Mouse (Mus musculus) ES-E14 (cell line): ENCODE measurements at regions not wholly inside any gene's neighbourhood (a gene's known extent, or its start where the extent isn't known, plus 50 kb on each side); places are given as distances from the start of the nearest gene placed in this dataset.

Experiments used
- DNase-seq: peaks from one replicate; pipeline ENCODE4 v3.0.0-alpha.2; 2013; ENCODE audit warnings: low read depth, low spot score
- H3K27ac ChIP-seq: 2 replicates; pipeline ENCODE4 v1.5.1; 2012; ENCODE audit warnings: low read depth, mild to moderate bottlenecking, low read length, moderate library complexity, mixed read lengths; ENCODE audit not compliant: poor library complexity, insufficient read depth, severe bottlenecking
- H3K36me3 ChIP-seq: 2 replicates; pipeline ENCODE4 v1.6.1; 2012; ENCODE audit warnings: mild to moderate bottlenecking, low read length, moderate library complexity, mixed read lengths; ENCODE audit not compliant: control insufficient read depth, poor library complexity, insufficient read depth, severe bottlenecking
- H3K4me1 ChIP-seq, 2 experiments: fragments of 150-350 bp in 1 of 2; sonication (generic) in 1 of 2; 2 replicates each; pipeline ENCODE4 v1.6.1; 2012; ENCODE audit warnings: low read length in 2 of 2, mild to moderate bottlenecking in 1 of 2, mixed read lengths in 1 of 2; ENCODE audit not compliant: control insufficient read depth in 2 of 2, insufficient read depth in 2 of 2, poor library complexity in 1 of 2
- H3K4me3 ChIP-seq, 2 experiments: fragments of 150-350 bp in 1 of 2; sonication (generic) in 1 of 2; 2 replicates each; pipeline ENCODE4 v1.5.1; 2012; ENCODE audit warnings: low read length in 2 of 2, low read depth in 1 of 2, mild to moderate bottlenecking in 1 of 2, mixed read lengths in 1 of 2; ENCODE audit not compliant: insufficient read depth in 1 of 2, poor library complexity in 1 of 2, severe bottlenecking in 1 of 2
- H3K9ac ChIP-seq: 2 replicates; pipeline ENCODE4 v1.6.1; 2012; ENCODE audit warnings: low read depth, mild to moderate bottlenecking, low read length, mixed read lengths; ENCODE audit not compliant: poor library complexity, insufficient read depth, severe bottlenecking
- H3K9me3 ChIP-seq: fragments of 150-350 bp; sonication (generic); 2 replicates; pipeline ENCODE4 v1.6.1; 2012; ENCODE audit warnings: low read depth, mild to moderate bottlenecking, low read length; ENCODE audit not compliant: control insufficient read depth, insufficient read depth
- CHD2 ChIP-seq: IDR thresholded peaks from 2 replicates; pipeline ENCODE4 v1.6.1; 2014; ENCODE audit warnings: mild to moderate bottlenecking, low read depth, low read length, inconsistent platforms
- HCFC1 ChIP-seq: IDR thresholded peaks from 2 replicates; pipeline ENCODE4 v1.6.1; 2012; ENCODE audit warnings: low read length, inconsistent platforms, borderline replicate concordance; ENCODE audit not compliant: insufficient read depth
- MAFK ChIP-seq: IDR thresholded peaks from 2 replicates; pipeline ENCODE4 v1.6.1; 2014; ENCODE audit warnings: mild to moderate bottlenecking, low read depth, low read length, inconsistent platforms; ENCODE audit not compliant: insufficient read depth
- ZC3H11A ChIP-seq: IDR thresholded peaks from 2 replicates; pipeline ENCODE4 v1.6.1; 2012; ENCODE audit warnings: low read depth, mild to moderate bottlenecking, inconsistent platforms, low read length, borderline replicate concordance
- ZNF384 ChIP-seq: IDR thresholded peaks from 2 replicates; pipeline ENCODE4 v1.6.1; 2012; ENCODE audit warnings: low read depth, low read length, inconsistent platforms
- in situ Hi-C, 2 experiments: fragments of 600-800 bp; cut with MboI; formaldehyde crosslinking; loops; one replicate each; pipeline ENCODE4 v1.15.1; 2025; ENCODE audit warnings: low sequenced_read_pairs in 2 of 2, inconsistent platforms in 1 of 2; ENCODE audit not compliant: unreplicated experiment in 2 of 2

GRCm38 (mm10) chr1:177639931-177640846 lies 89.4 kb upstream of the 1700016C15Rik start:
- H3K36me3 ChIP-seq = no peaks in the 10 kb centered on the region
- no peak for TF ChIP-seq MAFK
- no peak for TF ChIP-seq CHD2
- H3K4me1 ChIP-seq = no peaks in the 10 kb centered on the region
- no peak overlapping the region for H3K27ac ChIP-seq
- H3K9ac ChIP-seq = no peak overlapping the region
- no peak for DNase-seq
- H3K9me3 ChIP-seq = no peaks in the 10 kb centered on the region
- no peak overlapping the region for H3K4me3 ChIP-seq
- in situ Hi-C loops = no loop called here

DNA sequence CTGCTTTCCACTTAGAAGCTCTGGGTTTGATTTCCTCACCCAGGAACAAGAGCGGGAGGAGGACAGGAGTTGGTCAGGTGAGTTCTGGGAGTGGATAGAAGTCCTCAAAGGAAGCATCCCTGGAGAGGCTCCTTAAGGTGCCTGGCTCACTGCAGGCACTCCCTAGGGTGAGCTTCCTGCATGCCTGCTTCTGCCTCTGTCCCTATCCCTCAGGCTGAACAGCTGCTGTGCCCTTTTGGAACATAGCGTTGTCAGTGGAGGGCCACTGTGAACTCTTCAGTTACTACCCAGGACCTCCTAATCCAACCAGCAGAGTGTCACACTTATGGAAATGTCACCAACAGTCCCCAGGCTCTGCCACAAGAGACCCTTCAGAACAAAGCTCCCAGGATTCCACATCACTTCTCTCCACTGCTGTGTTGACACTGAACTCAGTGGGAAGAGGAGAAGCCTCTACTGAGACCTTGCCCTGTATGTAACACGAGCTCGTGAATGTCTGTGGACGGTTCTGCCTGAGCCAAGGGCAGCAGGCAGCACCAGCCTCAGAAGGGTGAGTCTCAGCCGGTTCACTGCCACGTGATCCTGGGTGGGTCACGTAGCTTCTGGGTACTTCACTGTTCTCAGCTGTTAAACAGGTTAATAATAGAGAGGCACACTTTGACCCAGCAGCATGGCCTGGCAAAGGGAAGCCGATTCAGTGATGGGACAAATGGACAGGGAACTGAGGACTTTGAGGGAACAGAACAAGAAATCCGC lies 86.7 kb upstream of the 1700016C15Rik start:
- DNase-seq = no peak
- in situ Hi-C loops = no loop called here
- H3K4me1 ChIP-seq = no peaks in the 10 kb centered on the region
- H3K36me3 ChIP-seq = no peaks in the 10 kb centered on the region
- H3K27ac ChIP-seq = no peak overlapping the region
- H3K9me3 ChIP-seq = no peaks in the 10 kb centered on the region
- no peak overlapping the region for H3K9ac ChIP-seq
- no peak overlapping the region for H3K4me3 ChIP-seq
- no peak for TF ChIP-seq ZC3H11A

GRCm38 (mm10) chr1:177643662-177644061 lies 86.0 kb upstream of the 1700016C15Rik start:
- H3K27ac ChIP-seq = no peak overlapping the region
- in situ Hi-C loops = no loop called here

GRCm38 (mm10) chr1:177644214-177644613 lies 85.4 kb upstream of the 1700016C15Rik start:
- H3K36me3 ChIP-seq = no peaks in the 10 kb centered on the region
- in situ Hi-C loops = no loop called here
- no peak overlapping the region for H3K27ac ChIP-seq
- TF ChIP-seq ZC3H11A (no peak), HCFC1 (no peak), ZNF384 (no peak), CHD2 (no peak), MAFK (no peak)
- no peaks in the 10 kb centered on the region for H3K4me1 ChIP-seq
- no peak overlapping the region for H3K9ac ChIP-seq
- H3K9me3 ChIP-seq = no peaks in the 10 kb centered on the region
- no peak overlapping the region for H3K4me3 ChIP-seq
- DNase-seq = no peak

More at GRCm38 (mm10) chr1:177643662-177644061, 86.0 kb upstream of the 1700016C15Rik start:
- no peak for DNase-seq
- TF ChIP-seq ZC3H11A = no peak
- Histone ChIP-seq H3K9me3 (no peaks in the 10 kb centered on the region), H3K4me3 (no peak overlapping the region), H3K9ac (no peak overlapping the region), H3K4me1 (no peaks in the 10 kb centered on the region), H3K36me3 (no peaks in the 10 kb centered on the region)

DNA sequence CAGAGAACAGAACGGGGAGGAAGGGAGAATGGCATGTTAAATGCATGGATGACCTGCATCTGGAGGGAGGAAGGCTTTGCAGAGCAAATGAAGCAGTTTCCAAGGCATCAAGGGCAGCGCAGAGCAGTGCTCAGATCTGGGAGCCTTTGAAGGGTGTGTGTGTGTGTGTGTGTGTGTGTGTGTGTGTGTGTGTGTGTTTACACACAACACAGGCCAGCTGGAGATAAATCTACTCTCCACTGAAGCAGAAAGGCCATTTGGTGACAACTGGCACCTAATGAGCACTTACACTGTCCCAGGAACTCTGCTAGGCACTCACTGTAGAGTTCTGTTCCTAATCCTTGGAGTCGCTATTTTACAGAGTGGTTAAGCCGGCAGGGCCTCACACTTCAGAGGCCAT lies 84.3 kb upstream of the 1700016C15Rik start:
- Histone ChIP-seq H3K9me3 (no peaks in the 10 kb centered on the region), H3K9ac (no peak overlapping the region), H3K36me3 (no peaks in the 10 kb centered on the region), H3K4me3 (no peak overlapping the region), H3K27ac (no peak overlapping the region), H3K4me1 (no peaks in the 10 kb centered on the region)
- in situ Hi-C loops = no loop called here
- no peak for DNase-seq
- TF ChIP-seq ZC3H11A (no peak), MAFK (no peak), ZNF384 (no peak), CHD2 (no peak), HCFC1 (no peak)
